Mouse (Mus musculus): ENCODE measurements at regions not wholly inside any gene's neighbourhood (a gene's known extent, or its start where the extent isn't known, plus 50 kb on each side); places are given as distances from the start of the nearest gene placed in this dataset.

DNA sequence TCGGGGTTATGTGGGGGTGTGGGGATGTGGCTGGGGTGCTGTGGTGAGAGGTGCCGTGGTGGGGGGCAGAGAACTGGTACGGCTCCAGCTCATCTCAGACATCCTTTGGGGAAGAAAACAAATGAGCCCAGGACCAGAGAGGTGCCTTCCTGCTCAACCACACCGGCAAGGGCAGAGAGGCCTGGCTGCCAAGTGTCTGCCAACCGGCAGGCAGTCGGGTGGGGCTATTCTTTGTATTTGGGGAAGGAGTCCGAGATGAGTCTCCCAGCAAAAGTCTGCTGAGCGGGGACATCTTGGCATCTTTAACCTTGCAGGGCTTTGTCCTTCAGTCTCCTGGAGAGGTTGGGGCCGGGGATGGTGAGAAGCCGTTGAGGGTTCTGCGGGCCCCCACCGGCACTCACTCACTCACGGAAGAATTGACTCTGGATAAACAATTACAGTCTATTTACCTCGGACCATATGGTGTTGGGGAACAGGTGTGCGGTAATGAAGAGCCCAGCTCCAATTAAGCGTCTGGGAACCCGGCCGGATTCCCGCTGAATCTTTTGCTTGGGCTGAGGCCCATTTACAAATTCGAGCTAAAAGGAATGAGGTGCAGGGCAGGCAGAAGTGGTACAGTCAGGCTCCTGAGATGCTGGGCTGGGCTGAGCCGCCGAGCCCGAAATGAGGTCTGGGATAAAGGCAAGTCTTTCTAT lies 108.7 kb upstream of the Sdk2 start:
- H3K9ac ChIP-seq: no peak overlapping the region
- H3K4me3 ChIP-seq: no peak overlapping the region
- 33% methylated on average over 23 of the region's 23 CpGs for WGBS
- H3K4me2 ChIP-seq (replicated peaks): no peak overlapping the region
- no peaks in the 10 kb centered on the region for H3K9me3 ChIP-seq
- H3K27ac ChIP-seq: no peak overlapping the region
- no peak for ATAC-seq (ENCODE audit: insufficient number of reproducible peaks, insufficient read depth, low FRiP score, low TSS enrichment)
- H3K4me1 ChIP-seq: peaks cover 32% of the 10 kb centered on the region
- H3K27me3 ChIP-seq: no peaks in the 10 kb centered on the region
- H3K36me3 ChIP-seq: no peaks in the 10 kb centered on the region

DNA sequence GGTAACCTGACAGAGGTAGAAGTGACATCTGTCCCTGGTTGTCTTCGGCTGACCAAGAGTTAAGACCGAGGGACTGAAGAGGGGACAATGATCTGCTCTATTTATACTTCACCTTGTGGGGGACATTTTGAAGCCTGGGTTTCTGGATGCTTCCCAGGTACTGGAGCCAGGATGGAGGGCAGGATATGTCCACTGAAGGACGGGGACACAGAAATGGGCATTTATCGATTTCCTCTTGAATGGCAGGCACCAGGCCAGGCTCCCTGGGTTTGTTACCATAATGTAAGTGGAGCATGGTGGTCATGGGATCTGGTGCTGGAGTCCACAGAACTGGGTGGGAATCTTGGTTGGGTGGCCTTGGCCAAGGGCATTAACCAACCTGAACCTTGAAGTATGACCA lies 108.0 kb upstream of the Sdk2 start:
- no peak overlapping the region for H3K27ac ChIP-seq
- 90% methylated on average over 4 of the region's 4 CpGs for WGBS
- H3K4me3 ChIP-seq: no peak overlapping the region
- H3K27me3 ChIP-seq: no peaks in the 10 kb centered on the region
- no peak overlapping the region for H3K4me2 ChIP-seq (replicated peaks)
- peaks cover 32% of the 10 kb centered on the region for H3K4me1 ChIP-seq
- no peak overlapping the region for H3K9ac ChIP-seq
- H3K36me3 ChIP-seq: no peaks in the 10 kb centered on the region
- ATAC-seq (ENCODE audit: insufficient number of reproducible peaks, insufficient read depth, low FRiP score, low TSS enrichment): no peak
- H3K9me3 ChIP-seq: no peaks in the 10 kb centered on the region

DNA sequence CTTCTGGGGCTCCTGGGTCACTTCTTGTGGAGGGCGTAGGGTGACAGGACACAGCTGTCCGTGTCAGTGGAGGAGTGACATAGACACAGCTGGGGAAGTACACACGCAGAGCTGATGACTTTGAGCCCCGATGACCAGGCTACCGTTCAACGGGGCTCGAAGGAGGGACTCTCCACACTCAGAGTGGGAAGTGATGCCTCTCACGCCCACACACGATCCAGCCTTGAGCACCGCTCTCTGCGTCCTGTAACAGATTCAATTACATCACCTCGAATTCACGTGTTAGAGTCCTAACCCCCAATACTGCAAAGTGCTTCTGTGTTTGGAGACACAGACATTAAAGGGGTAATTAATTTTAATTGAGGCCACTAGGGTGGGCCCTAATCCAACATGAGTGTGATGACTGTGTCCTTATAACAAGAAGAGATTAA lies 101.4 kb upstream of the Sdk2 start:
- H3K4me2 ChIP-seq (replicated peaks): no peak overlapping the region
- no peak overlapping the region for H3K27ac ChIP-seq
- ATAC-seq (ENCODE audit: insufficient number of reproducible peaks, insufficient read depth, low FRiP score, low TSS enrichment): no peak

GRCm38 (mm10) chr11:114165656-114166362 lies 99.0 kb upstream of the Sdk2 start:
- H3K4me1 ChIP-seq: peaks cover 7% of the 10 kb centered on the region
- H3K36me3 ChIP-seq: no peaks in the 10 kb centered on the region
- no peak overlapping the region for H3K9ac ChIP-seq
- 27% methylated on average over 23 of the region's 23 CpGs for WGBS
- peak; percentile 44; the same call in 1 of the 2 replicates for ATAC-seq (ENCODE audit: insufficient number of reproducible peaks, insufficient read depth, low FRiP score, low TSS enrichment)
- H3K4me2 ChIP-seq (replicated peaks): peak overlapping the region; percentile 32
- no peak overlapping the region for H3K27ac ChIP-seq
- H3K4me3 ChIP-seq: no peak overlapping the region
- H3K27me3 ChIP-seq: no peaks in the 10 kb centered on the region
- no peaks in the 10 kb centered on the region for H3K9me3 ChIP-seq

More for the DNA sequence above, 101.4 kb upstream of the Sdk2 start:
- Histone ChIP-seq H3K4me1 (peaks cover 7% of the 10 kb centered on the region), H3K36me3 (no peaks in the 10 kb centered on the region), H3K9ac (no peak overlapping the region), H3K27me3 (no peaks in the 10 kb centered on the region), H3K9me3 (no peaks in the 10 kb centered on the region), H3K4me3 (no peak overlapping the region)
- WGBS: 69% methylated on average over 13 of the region's 13 CpGs

DNA sequence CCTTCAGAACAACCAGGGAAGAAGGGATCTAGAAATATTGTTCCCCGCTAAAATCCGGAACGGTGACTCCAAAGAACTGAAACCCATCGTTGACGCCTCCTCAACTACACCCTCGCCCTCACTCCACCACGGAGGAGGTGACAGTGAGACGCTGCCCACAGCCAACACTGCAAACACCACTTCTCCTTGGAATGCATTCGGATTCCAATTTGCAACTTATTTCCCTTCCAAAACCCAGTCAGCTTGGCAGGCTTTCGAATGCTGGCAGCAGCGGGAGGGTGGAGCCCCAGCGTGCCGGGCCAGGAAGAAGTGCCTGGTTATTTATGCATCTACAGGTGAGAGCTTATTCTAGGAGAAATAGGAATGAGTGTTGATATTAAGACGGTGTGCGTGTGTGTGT lies 85.9 kb upstream of the Sdk2 start:
- no peak for ATAC-seq (ENCODE audit: insufficient number of reproducible peaks, insufficient read depth, low FRiP score, low TSS enrichment)
- Histone ChIP-seq H3K9me3 (no peaks in the 10 kb centered on the region), H3K4me2 (replicated peaks) (no peak overlapping the region), H3K27me3 (no peaks in the 10 kb centered on the region), H3K36me3 (no peaks in the 10 kb centered on the region), H3K9ac (no peak overlapping the region), H3K27ac (no peak overlapping the region), H3K4me3 (no peak overlapping the region), H3K4me1 (no peaks in the 10 kb centered on the region)
- 88% methylated on average over 15 of the region's 15 CpGs for WGBS

DNA sequence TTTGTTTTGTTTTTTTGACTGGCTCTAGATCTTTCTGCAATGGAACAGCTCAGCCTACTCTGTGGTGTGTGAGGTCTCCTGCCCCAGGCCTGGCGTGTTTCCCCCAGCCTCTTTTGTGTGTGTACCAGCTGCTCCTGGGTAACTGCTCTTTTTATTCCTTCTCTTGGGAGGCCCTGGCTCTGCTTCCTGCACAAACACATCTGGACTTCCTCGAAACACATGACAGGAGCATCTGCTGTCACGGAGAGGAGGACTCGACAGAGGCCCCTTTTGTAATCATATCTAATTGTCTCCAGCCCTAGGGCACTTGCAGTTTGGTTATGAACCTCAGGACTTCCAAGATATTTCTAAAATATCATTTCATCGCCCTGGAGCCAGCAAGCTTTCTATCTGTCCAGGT lies 79.5 kb upstream of the Sdk2 start:
- H3K9ac ChIP-seq: no peak overlapping the region
- WGBS: 16% methylated on average over 5 of the region's 5 CpGs
- ATAC-seq (ENCODE audit: insufficient number of reproducible peaks, insufficient read depth, low FRiP score, low TSS enrichment): no peak
- H3K4me1 ChIP-seq: peaks cover 13% of the 10 kb centered on the region
- H3K4me3 ChIP-seq: no peak overlapping the region
- no peaks in the 10 kb centered on the region for H3K36me3 ChIP-seq
- no peaks in the 10 kb centered on the region for H3K27me3 ChIP-seq
- H3K4me2 ChIP-seq (replicated peaks): no peak overlapping the region
- no peaks in the 10 kb centered on the region for H3K9me3 ChIP-seq
- peak overlapping the region; percentile 32 for H3K27ac ChIP-seq

DNA sequence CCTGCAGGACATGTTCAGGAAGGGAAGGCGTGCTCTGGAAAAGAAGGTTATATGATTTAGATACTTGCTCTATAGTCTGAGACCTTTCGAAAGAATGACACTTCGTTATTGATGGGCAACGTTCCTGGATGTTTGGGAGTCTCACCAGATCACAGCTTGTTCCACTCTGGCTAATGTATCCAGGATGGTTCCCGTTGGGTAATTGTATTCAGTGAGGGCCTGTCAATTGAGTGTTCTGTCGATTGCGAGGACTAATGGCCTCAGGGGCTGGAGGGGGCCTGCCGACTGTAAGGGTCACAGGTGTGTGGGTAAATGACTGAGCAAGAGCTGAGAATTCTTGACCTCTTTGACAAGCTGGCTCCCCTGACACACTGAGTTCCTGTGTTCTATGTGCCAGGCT lies 62.4 kb upstream of the Sdk2 start:
- no peak overlapping the region for H3K4me3 ChIP-seq
- no peak for ATAC-seq (ENCODE audit: insufficient number of reproducible peaks, insufficient read depth, low FRiP score, low TSS enrichment)
- 50% methylated on average over 8 of the region's 8 CpGs for WGBS

DNA sequence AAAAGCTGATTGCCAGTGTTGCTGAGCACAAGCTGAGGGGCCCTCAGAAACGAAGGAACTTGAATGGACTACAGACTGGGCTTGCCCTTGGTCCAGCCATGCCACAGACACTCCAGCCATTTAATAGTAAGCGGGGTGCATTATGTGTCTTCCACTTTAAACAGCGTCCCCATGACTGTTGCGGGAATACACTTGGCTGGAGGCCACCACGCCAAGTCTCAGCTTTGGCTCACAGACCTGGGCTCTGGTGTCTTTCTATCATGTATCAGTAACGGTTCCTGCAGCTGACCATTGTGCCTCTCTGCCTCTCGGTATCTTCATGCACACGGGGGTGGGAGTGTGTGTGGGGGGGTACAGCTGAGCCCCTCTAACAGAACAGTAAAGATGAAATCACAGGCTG lies 62.0 kb upstream of the Sdk2 start:
- ATAC-seq (ENCODE audit: insufficient number of reproducible peaks, insufficient read depth, low FRiP score, low TSS enrichment): no peak
- 81% methylated on average over 8 of the region's 8 CpGs for WGBS

More for the DNA sequence above, 62.4 kb upstream of the Sdk2 start:
- Histone ChIP-seq H3K9ac (no peak overlapping the region), H3K4me2 (replicated peaks) (no peak overlapping the region), H3K4me1 (peaks cover 8% of the 10 kb centered on the region; the same call in 1 of the 2 replicates), H3K27me3 (no peaks in the 10 kb centered on the region), H3K27ac (no peak overlapping the region), H3K36me3 (no peaks in the 10 kb centered on the region), H3K9me3 (no peaks in the 10 kb centered on the region)

GRCm38 (mm10) chr11:114127426-114127825 lies 60.6 kb upstream of the Sdk2 start:
- ATAC-seq (ENCODE audit: insufficient number of reproducible peaks, insufficient read depth, low FRiP score, low TSS enrichment): no peak
- Histone ChIP-seq H3K9me3 (no peaks in the 10 kb centered on the region), H3K4me3 (no peak overlapping the region), H3K27me3 (no peaks in the 10 kb centered on the region), H3K27ac (no peak overlapping the region), H3K4me1 (peaks cover 8% of the 10 kb centered on the region; the same call in 1 of the 2 replicates), H3K36me3 (no peaks in the 10 kb centered on the region), H3K4me2 (replicated peaks) (no peak overlapping the region), H3K9ac (no peak overlapping the region)
- WGBS: 26% methylated on average over 8 of the region's 8 CpGs

More for the DNA sequence above, 62.0 kb upstream of the Sdk2 start:
- H3K9me3 ChIP-seq: no peaks in the 10 kb centered on the region
- H3K9ac ChIP-seq: no peak overlapping the region
- no peaks in the 10 kb centered on the region for H3K27me3 ChIP-seq
- no peak overlapping the region for H3K27ac ChIP-seq
- H3K4me3 ChIP-seq: no peak overlapping the region
- H3K4me2 ChIP-seq (replicated peaks): no peak overlapping the region
- H3K4me1 ChIP-seq: peaks cover 8% of the 10 kb centered on the region; the same call in 1 of the 2 replicates
- H3K36me3 ChIP-seq: no peaks in the 10 kb centered on the region

DNA sequence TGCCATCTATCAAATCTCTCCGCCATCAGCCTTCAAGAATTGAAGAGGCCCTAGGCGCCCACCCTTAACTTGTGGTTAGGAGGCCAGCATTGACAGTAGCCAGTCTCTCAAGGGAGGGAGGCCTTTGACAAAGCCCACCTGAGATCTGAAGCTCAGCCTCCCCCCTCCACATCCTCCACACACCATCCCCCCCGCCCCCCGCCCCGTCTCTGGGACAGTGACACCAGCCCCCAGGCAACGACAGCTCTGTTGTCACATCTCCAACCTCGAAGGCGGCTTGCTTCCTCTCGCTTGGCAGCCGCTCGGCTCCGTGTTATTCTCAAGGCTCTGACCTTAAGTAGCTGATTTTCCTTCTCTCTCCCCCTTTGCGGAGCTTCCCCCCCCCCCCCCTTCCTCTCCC lies 55.3 kb upstream of the Sdk2 start:
- Histone ChIP-seq H3K27ac (no peak overlapping the region), H3K9ac (no peak overlapping the region), H3K4me2 (replicated peaks) (no peak overlapping the region), H3K36me3 (no peaks in the 10 kb centered on the region), H3K9me3 (no peaks in the 10 kb centered on the region), H3K4me3 (no peak overlapping the region), H3K4me1 (peaks cover 2% of the 10 kb centered on the region; the same call in 1 of the 2 replicates), H3K27me3 (no peaks in the 10 kb centered on the region)
- no peak for ATAC-seq (ENCODE audit: insufficient number of reproducible peaks, insufficient read depth, low FRiP score, low TSS enrichment)
- 38% methylated on average over 12 of the region's 13 CpGs for WGBS

GRCm38 (mm10) chr11:114119135-114119534 lies 52.3 kb upstream of the Sdk2 start:
- peaks cover 4% of the 10 kb centered on the region; the same call in 1 of the 2 replicates for H3K4me1 ChIP-seq
- no peak overlapping the region for H3K4me3 ChIP-seq
- ATAC-seq (ENCODE audit: insufficient number of reproducible peaks, insufficient read depth, low FRiP score, low TSS enrichment): no peak
- H3K9ac ChIP-seq: no peak overlapping the region
- no peak overlapping the region for H3K4me2 ChIP-seq (replicated peaks)
- H3K9me3 ChIP-seq: no peaks in the 10 kb centered on the region
- H3K27me3 ChIP-seq: no peaks in the 10 kb centered on the region
- H3K27ac ChIP-seq: no peak overlapping the region
- H3K36me3 ChIP-seq: no peaks in the 10 kb centered on the region
- WGBS: 87% methylated on average over 9 of the region's 9 CpGs

All from embryonic facial prominence, embryonic 12.5 days (tissue).